Mouse (Mus musculus) limb, embryonic 10.5 days (tissue): ENCODE results near the gene Hist1h3e. TPM values are rescaled to one million over a fixed set of nuclear protein-coding genes. Genes with fewer than 3 reads are reported as not detected.
"Not testable (repeated sequence)": the region's sequence is repeated elsewhere in the genome, so short reads cannot be mapped to it uniquely, and the experiment has no call there.

ENCODE experiments used
- DNase-seq: peaks from one replicate; pipeline ENCODE4 v3.0.0-alpha.2; 2017; ENCODE audit warnings: low spot score
- H3K27ac ChIP-seq: fragments of 300-500 bp; sonication (generic); 2 replicates; pipeline ENCODE4 v1.5.1; 2016; ENCODE audit warnings: mild to moderate bottlenecking
- H3K27me3 ChIP-seq: fragments of 300-500 bp; sonication (generic); 2 replicates; pipeline ENCODE4 v1.6.1; 2016; ENCODE audit warnings: low read depth, mild to moderate bottlenecking; ENCODE audit not compliant: poor library complexity, severe bottlenecking
- H3K36me3 ChIP-seq: fragments of 300-500 bp; sonication (generic); 2 replicates; pipeline ENCODE4 v1.6.1; 2016; ENCODE audit warnings: mild to moderate bottlenecking, moderate library complexity
- H3K4me1 ChIP-seq: fragments of 300-500 bp; sonication (generic); 2 replicates; pipeline ENCODE4 v1.6.1; 2016
- H3K4me3 ChIP-seq: fragments of 300-500 bp; sonication (generic); 2 replicates; pipeline ENCODE4 v1.5.1; 2016; ENCODE audit warnings: mild to moderate bottlenecking, moderate library complexity
- H3K9me3 ChIP-seq: fragments of 300-500 bp; sonication (generic); replicated peaks from 2 replicates; pipeline ENCODE4 v1.6.1; 2016; ENCODE audit warnings: mild to moderate bottlenecking
- WGBS: fragments of 180-500 bp; shearing (Covaris S2); methylation state at CpG from one replicate; pipeline ENCODE4 v1.1.7; 2016; 5-methylcytosine and 5-hydroxymethylcytosine counted together
- polyA plus RNA-seq: library from polyadenylated mRNA; unstranded; fragments of >200 nt; fragmentation: Nextera tagmentation; extraction: Ambion mirVana; gene quantifications from 2 replicates; pipeline ENCODE4 v1.2.1, GENCODE M21; 2016

Gene Hist1h3e
- polyA plus RNA-seq, 1 experiment from 2014 or later, result 7.8 TPM

DNA sequence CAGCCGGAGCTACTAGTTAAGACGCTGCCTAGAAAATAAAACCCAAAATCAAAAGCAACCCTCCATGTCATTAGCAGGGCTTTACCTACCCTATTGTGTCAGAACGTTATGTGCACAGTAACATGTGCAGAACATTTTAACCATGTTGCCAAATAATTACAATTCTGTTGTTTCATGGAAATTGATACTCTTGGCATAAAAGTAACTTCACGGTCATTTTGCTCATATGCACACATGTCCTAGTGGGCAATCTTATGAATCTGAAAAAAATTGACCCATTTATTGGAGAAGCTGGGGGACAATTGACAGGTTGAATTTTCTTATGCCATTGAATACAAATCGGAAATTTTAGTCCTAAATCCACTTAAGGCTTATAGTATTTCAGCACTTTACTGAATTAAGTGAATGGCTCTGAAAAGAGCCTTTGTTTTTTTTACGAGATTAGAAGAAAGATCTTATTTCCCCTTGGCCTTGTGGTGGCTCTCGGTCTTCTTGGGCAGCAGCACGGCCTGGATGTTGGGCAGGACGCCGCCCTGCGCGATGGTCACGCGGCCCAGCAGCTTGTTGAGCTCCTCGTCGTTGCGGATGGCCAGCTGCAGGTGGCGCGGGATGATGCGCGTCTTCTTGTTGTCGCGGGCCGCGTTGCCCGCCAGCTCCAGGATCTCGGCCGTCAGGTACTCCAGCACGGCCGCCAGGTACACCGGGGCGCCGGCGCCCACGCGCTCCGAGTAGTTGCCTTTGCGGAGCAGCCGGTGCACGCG is 8.3 kb upstream of the Hist1h3e start:
- not testable (repeated sequence) for H3K9me3 ChIP-seq, H3K36me3 ChIP-seq, DNase-seq, H3K27me3 ChIP-seq
- Histone ChIP-seq H3K4me1 (peaks cover 14% of the 10 kb centered on the region), H3K4me3 (peak overlapping the region; percentile 54), H3K27ac (peak overlapping the region; percentile 90)
- WGBS, result 1% methylated on average over 28 of the region's 41 CpGs

- no peak overlapping the region for H3K4me3 ChIP-seq
- peak overlapping the region; percentile 98 for H3K27ac ChIP-seq
- WGBS, result 88% methylated on average over 2 of the region's 2 CpGs
- no peaks in the 10 kb centered on the region for H3K9me3 ChIP-seq
- DNase-seq, result no peak
- peaks cover 3% of the 10 kb centered on the region; the same call in 1 of the 2 replicates for H3K4me1 ChIP-seq
- no peaks in the 10 kb centered on the region for H3K36me3 ChIP-seq
- H3K27me3 ChIP-seq, result no peaks in the 10 kb centered on the region
Measured at GRCm38 (mm10) chr13:23564482-23564881, 2.3 kb upstream of the Hist1h3e start.

GRCm38 (mm10) chr13:23562699-23563462 is 712 bp upstream of the Hist1h3e start:
- no peaks in the 10 kb centered on the region for H3K27me3 ChIP-seq
- H3K4me1 ChIP-seq, result peaks cover 3% of the 10 kb centered on the region; the same call in 1 of the 2 replicates
- peak overlapping the region; percentile 50 for H3K4me3 ChIP-seq
- 4% methylated on average over 18 of the region's 18 CpGs for whole genome bisulfite sequencing
- no peak for DNase-seq
- peak overlapping the region; percentile 98 for H3K27ac ChIP-seq
- H3K36me3 ChIP-seq, result no peaks in the 10 kb centered on the region
- H3K9me3 ChIP-seq, result no peaks in the 10 kb centered on the region

GRCm38 (mm10) chr13:23561531-23561882 is 662 bp downstream of the Hist1h3e start:
- WGBS, result 0% methylated on average over 2 of the region's 5 CpGs
- peak overlapping the region; percentile 98 for H3K27ac ChIP-seq
- not testable (repeated sequence) for H3K4me1 ChIP-seq

GRCm38 (mm10) chr13:23560699-23561098 is 1.5 kb downstream of the Hist1h3e start:
- H3K9me3 ChIP-seq, H3K4me3 ChIP-seq, H3K27me3 ChIP-seq, H3K4me1 ChIP-seq, DNase-seq, H3K36me3 ChIP-seq: not testable (repeated sequence)
- WGBS, result 32% methylated on average over 2 of the region's 2 CpGs
- peak overlapping the region; percentile 46; the same call in 1 of the 2 replicates for H3K27ac ChIP-seq

More at GRCm38 (mm10) chr13:23561531-23561882, 662 bp downstream of the Hist1h3e start:
- H3K27me3 ChIP-seq, H3K9me3 ChIP-seq, DNase-seq, H3K36me3 ChIP-seq: not testable (repeated sequence)
- H3K4me3 ChIP-seq, result peak overlapping the region; percentile 50

DNA sequence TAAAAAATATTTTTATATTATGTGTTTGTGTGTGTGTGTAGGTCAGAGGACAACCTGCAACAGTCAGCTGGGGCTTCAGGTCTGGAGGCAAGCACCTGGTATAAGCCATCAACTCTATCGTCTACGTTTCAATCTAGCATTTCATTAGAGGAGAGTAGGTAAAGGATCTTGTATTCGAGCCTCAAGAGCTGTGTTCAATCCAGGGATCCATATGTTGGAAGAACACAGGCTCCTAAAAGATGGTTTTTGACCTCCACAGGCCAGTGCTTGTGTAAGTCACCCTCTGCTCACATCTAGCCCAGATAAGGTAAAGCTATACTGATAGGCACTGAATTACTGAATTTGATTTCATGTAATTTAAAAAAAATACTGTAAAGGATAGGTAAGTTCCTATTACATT is 5.3 kb downstream of the Hist1h3e start:
- no peak for DNase-seq
- no peaks in the 10 kb centered on the region for H3K27me3 ChIP-seq
- 69% methylated on average over 3 of the region's 3 CpGs for WGBS
- H3K4me3 ChIP-seq, result peak overlapping the region; percentile 69; the same call in 1 of the 2 replicates
- peak overlapping the region; percentile 97 for H3K27ac ChIP-seq
- H3K36me3 ChIP-seq, result no peaks in the 10 kb centered on the region
- H3K4me1 ChIP-seq, result peaks cover 14% of the 10 kb centered on the region
- H3K9me3 ChIP-seq, result no peaks in the 10 kb centered on the region

DNA sequence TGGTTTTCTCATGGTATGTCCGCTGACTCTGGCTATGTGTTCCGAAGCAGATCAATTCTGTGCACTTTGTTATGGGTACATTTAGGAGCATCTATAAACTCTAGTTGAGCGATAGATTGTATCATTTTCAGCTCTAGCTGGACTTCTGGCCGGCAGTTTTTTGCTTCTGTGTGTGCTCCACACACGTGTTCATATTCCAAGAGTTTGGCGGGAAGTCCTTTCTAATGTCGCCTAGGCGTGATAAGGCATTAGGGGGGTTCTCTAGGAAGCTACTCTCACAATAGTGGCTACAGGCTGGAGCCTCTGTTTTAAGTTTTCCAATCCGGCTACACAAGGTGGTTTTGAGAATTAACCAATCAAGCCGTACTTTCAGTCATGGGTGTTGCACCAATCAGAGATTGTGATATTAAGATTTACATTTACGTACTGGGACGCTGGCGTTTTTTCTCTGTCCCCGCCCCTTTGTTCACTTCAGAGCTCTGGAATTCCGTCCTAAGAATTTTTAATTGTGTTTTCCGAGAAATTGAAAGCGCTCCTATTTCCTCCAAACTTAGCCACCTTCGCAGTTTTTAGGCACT is 6.2 kb downstream of the Hist1h3e start:
- H3K9me3 ChIP-seq, result no peaks in the 10 kb centered on the region
- H3K27me3 ChIP-seq, result no peaks in the 10 kb centered on the region
- H3K36me3 ChIP-seq, result no peaks in the 10 kb centered on the region
- H3K4me1 ChIP-seq, result peaks cover 14% of the 10 kb centered on the region
- H3K4me3 ChIP-seq, result peak overlapping the region; percentile 69
- DNase-seq, result peak; percentile 82
- under 1% methylated on average over 18 of the region's 18 CpGs for WGBS
- peak overlapping the region; percentile 97 for H3K27ac ChIP-seq

- peak; percentile 89 for DNase-seq
- Histone ChIP-seq H3K27me3 (no peaks in the 10 kb centered on the region), H3K9me3 (no peaks in the 10 kb centered on the region), H3K27ac (peak overlapping the region; percentile 97), H3K4me3 (peak overlapping the region; percentile 69), H3K36me3 (no peaks in the 10 kb centered on the region), H3K4me1 (peaks cover 19% of the 10 kb centered on the region)
- WGBS, result under 1% methylated on average over 54 of the region's 54 CpGs
Measured at GRCm38 (mm10) chr13:23554925-23555838, 7.0 kb downstream of the Hist1h3e start.

GRCm38 (mm10) chr13:23554393-23554792 is 7.8 kb downstream of the Hist1h3e start:
- WGBS, result 27% methylated on average over 9 of the region's 9 CpGs
- no peak for DNase-seq
- Histone ChIP-seq H3K36me3 (no peaks in the 10 kb centered on the region), H3K9me3 (no peaks in the 10 kb centered on the region), H3K4me1 (peaks cover 19% of the 10 kb centered on the region), H3K4me3 (peak overlapping the region; percentile 69), H3K27me3 (no peaks in the 10 kb centered on the region), H3K27ac (peak overlapping the region; percentile 97)

GRCm38 (mm10) chr13:23552962-23553361 is 9.2 kb downstream of the Hist1h3e start, which contains the start of gene Hist1h1d:
TSS of gene Hist1h1d (plus strand) at chr13:23553262.
- no peak for DNase-seq
- Histone ChIP-seq H3K9me3 (no peaks in the 10 kb centered on the region), H3K4me1 (peaks cover 22% of the 10 kb centered on the region), H3K36me3 (no peaks in the 10 kb centered on the region), H3K27ac (peak within 1 kb of the TSS; percentile 97), H3K4me3 (peak within 1 kb of the TSS; percentile 52; the same call in 1 of the 2 replicates), H3K27me3 (no peaks in the 10 kb centered on the region)

GRCm38 (mm10) chr13:23551931-23552914 is 9.9 kb downstream of the Hist1h3e start:
- Histone ChIP-seq H3K4me1 (peaks cover 22% of the 10 kb centered on the region), H3K27me3 (no peaks in the 10 kb centered on the region), H3K9me3 (no peaks in the 10 kb centered on the region), H3K4me3 (peak overlapping the region; percentile 52), H3K36me3 (no peaks in the 10 kb centered on the region), H3K27ac (peak overlapping the region; percentile 97)
- peak; percentile 35 for DNase-seq
- WGBS, result 61% methylated on average over 8 of the region's 8 CpGs
